Mouse (Mus musculus): ENCODE results near the gene Rpf2. TPM values are rescaled to one million over a fixed set of nuclear protein-coding genes. Genes with fewer than 3 reads are reported as not detected.

Rpf2 gene
- total RNA-seq (2014; fragmentation: Nextera tagmentation) (56.0 and 71.4 TPM in 2 replicates), total RNA-seq (2017) (166 and 248 TPM in 2 replicates)

- ATAC-seq (replicated peaks; ENCODE audit: poor library complexity, severe bottlenecking), result peak; percentile 92
Observed at GRCm38 (mm10) chr10:40246374-40247165, at the start of gene Rpf2. TSS of gene Rpf2 (minus strand) at chr10:40247036.

GRCm38 (mm10) chr10:40292640-40293039 is 45.8 kb upstream of the Rpf2 start:
- no peak for ATAC-seq (replicated peaks; ENCODE audit: poor library complexity, severe bottlenecking)

GRCm38 (mm10) chr10:40286767-40287166 is 39.9 kb upstream of the Rpf2 start:
- ATAC-seq (replicated peaks; ENCODE audit: poor library complexity, severe bottlenecking), result no peak

GRCm38 (mm10) chr10:40285571-40285970 is 38.7 kb upstream of the Rpf2 start:
- no peak for ATAC-seq (replicated peaks; ENCODE audit: poor library complexity, severe bottlenecking)

GRCm38 (mm10) chr10:40284997-40285396 is 38.2 kb upstream of the Rpf2 start:
- ATAC-seq (replicated peaks; ENCODE audit: poor library complexity, severe bottlenecking), result no peak

GRCm38 (mm10) chr10:40284179-40284831 is 37.5 kb upstream of the Rpf2 start:
- no peak for ATAC-seq (replicated peaks; ENCODE audit: poor library complexity, severe bottlenecking)

GRCm38 (mm10) chr10:40283636-40284035 is 36.8 kb upstream of the Rpf2 start:
- no peak for ATAC-seq (replicated peaks; ENCODE audit: poor library complexity, severe bottlenecking)

- no peak for ATAC-seq (replicated peaks; ENCODE audit: poor library complexity, severe bottlenecking)
Observed at GRCm38 (mm10) chr10:40281565-40281964, 34.7 kb upstream of the Rpf2 start.

GRCm38 (mm10) chr10:40278317-40278716 is 31.5 kb upstream of the Rpf2 start:
- peak; percentile 26; the same call in 1 of the 2 replicates for ATAC-seq (replicated peaks; ENCODE audit: poor library complexity, severe bottlenecking)

GRCm38 (mm10) chr10:40275991-40276390 is 29.2 kb upstream of the Rpf2 start:
- peak; percentile 98 for ATAC-seq (replicated peaks; ENCODE audit: poor library complexity, severe bottlenecking)

GRCm38 (mm10) chr10:40273938-40274337 is 27.1 kb upstream of the Rpf2 start:
- no peak for ATAC-seq (replicated peaks; ENCODE audit: poor library complexity, severe bottlenecking)

GRCm38 (mm10) chr10:40271216-40271615 is 24.4 kb upstream of the Rpf2 start:
- ATAC-seq (replicated peaks; ENCODE audit: poor library complexity, severe bottlenecking), result no peak

- ATAC-seq (replicated peaks; ENCODE audit: poor library complexity, severe bottlenecking), result no peak
Observed at GRCm38 (mm10) chr10:40264920-40265319, 18.1 kb upstream of the Rpf2 start.

GRCm38 (mm10) chr10:40263691-40264090 is 16.9 kb upstream of the Rpf2 start:
- no peak for ATAC-seq (replicated peaks; ENCODE audit: poor library complexity, severe bottlenecking)

GRCm38 (mm10) chr10:40262200-40262599 is 15.4 kb upstream of the Rpf2 start:
- no peak for ATAC-seq (replicated peaks; ENCODE audit: poor library complexity, severe bottlenecking)

- no peak for ATAC-seq (replicated peaks; ENCODE audit: poor library complexity, severe bottlenecking)
Observed at GRCm38 (mm10) chr10:40260305-40260704, 13.5 kb upstream of the Rpf2 start.

GRCm38 (mm10) chr10:40259542-40259941 is 12.7 kb upstream of the Rpf2 start:
- ATAC-seq (replicated peaks; ENCODE audit: poor library complexity, severe bottlenecking), result no peak

- peak; percentile 40 for ATAC-seq (replicated peaks; ENCODE audit: poor library complexity, severe bottlenecking)
Observed at GRCm38 (mm10) chr10:40258976-40259375, 12.1 kb upstream of the Rpf2 start.

- ATAC-seq (replicated peaks; ENCODE audit: poor library complexity, severe bottlenecking), result peak; percentile 60
Observed at GRCm38 (mm10) chr10:40258401-40258966, 11.6 kb upstream of the Rpf2 start.

- peak; percentile 60 for ATAC-seq (replicated peaks; ENCODE audit: poor library complexity, severe bottlenecking)
Observed at GRCm38 (mm10) chr10:40257414-40258255, 10.8 kb upstream of the Rpf2 start, which contains the start of gene Gtf3c6. TSS of gene Gtf3c6 (minus strand) at chr10:40258108.

All from granulocyte monocyte progenitor cell, adult 5-6 weeks (primary cell).